Mouse (Mus musculus): Measurements from ENCODE around the gene Swt1. TPM values are rescaled to one million over a fixed set of nuclear protein-coding genes. Genes with fewer than 3 reads are reported as not detected.
A peak's percentile ranks its signal among the peaks of the same experiment; 100 is the strongest.
"Not testable (repeated sequence)": the region's sequence is repeated elsewhere in the genome, so short reads cannot be mapped to it uniquely, and the experiment has no call there.

The Swt1 gene
- 13.4 and 14.6 TPM in 2 replicates for polyA plus RNA-seq (2015; fragmentation: Nextera tagmentation; extraction: Ambion mirVana)

GRCm38 (mm10) chr1:151428263-151429221, at the start of gene Swt1, which contains the start of gene Trmt1l:
Swt1 (minus strand) TSS chr1:151428455.
Trmt1l (plus strand) TSS chr1:151428542.
- no peaks in the 10 kb centered on the region for H3K27me3 ChIP-seq (ENCODE audit: control insufficient read depth, insufficient read depth, low read length)
- no peaks in the 10 kb centered on the region; the same call in 1 of the 2 replicates for H3K36me3 ChIP-seq (ENCODE audit: control insufficient read depth, insufficient read depth)
- H3K4me3 ChIP-seq (ENCODE audit: low read length) = peak within 1 kb of the TSS; percentile 97
- H3K4me2 ChIP-seq (ENCODE audit: low read depth, low read length) = peak within 1 kb of the TSS; percentile 80
- H3K27ac ChIP-seq (ENCODE audit: low read length) = peak within 1 kb of the TSS; percentile 98
- WGBS = under 1% methylated on average over 74 of the region's 74 CpGs
- H3K9me3 ChIP-seq (replicated peaks; ENCODE audit: control insufficient read depth, low read length) = no peaks in the 10 kb centered on the region
- peak; percentile 100 for ATAC-seq (replicated peaks; ENCODE audit: extremely low read depth, insufficient read depth, low FRiP score)
- H3K9ac ChIP-seq (ENCODE audit: low read length) = peak within 1 kb of the TSS; percentile 98
- peaks cover 14% of the 10 kb centered on the region for H3K4me1 ChIP-seq (ENCODE audit: control insufficient read depth, insufficient read depth, low read length)

GRCm38 (mm10) chr1:151472386-151472785, 44.1 kb upstream of the Swt1 start:
- not testable (repeated sequence) for H3K27ac ChIP-seq (ENCODE audit: low read length); H3K4me1 ChIP-seq (ENCODE audit: control insufficient read depth, insufficient read depth, low read length); H3K4me3 ChIP-seq (ENCODE audit: low read length); H3K9me3 ChIP-seq (replicated peaks; ENCODE audit: control insufficient read depth, low read length); ATAC-seq (replicated peaks; ENCODE audit: extremely low read depth, insufficient read depth, low FRiP score); H3K9ac ChIP-seq (ENCODE audit: low read length); H3K27me3 ChIP-seq (ENCODE audit: control insufficient read depth, insufficient read depth, low read length); H3K4me2 ChIP-seq (ENCODE audit: low read depth, low read length)
- peaks cover 57% of the 10 kb centered on the region for H3K36me3 ChIP-seq (ENCODE audit: control insufficient read depth, insufficient read depth)
- 92% methylated on average over 8 of the region's 8 CpGs for WGBS

- no peaks in the 10 kb centered on the region for H3K9me3 ChIP-seq (replicated peaks; ENCODE audit: control insufficient read depth, low read length)
- H3K36me3 ChIP-seq (ENCODE audit: control insufficient read depth, insufficient read depth) = peaks cover 50% of the 10 kb centered on the region
- H3K4me2 ChIP-seq (ENCODE audit: low read depth, low read length) = no peak overlapping the region
- no peaks in the 10 kb centered on the region for H3K4me1 ChIP-seq (ENCODE audit: control insufficient read depth, insufficient read depth, low read length)
- ATAC-seq (replicated peaks; ENCODE audit: extremely low read depth, insufficient read depth, low FRiP score) = no peak
- H3K27me3 ChIP-seq (ENCODE audit: control insufficient read depth, insufficient read depth, low read length) = no peaks in the 10 kb centered on the region
- 77% methylated on average over 7 of the region's 7 CpGs for WGBS
- no peak overlapping the region for H3K4me3 ChIP-seq (ENCODE audit: low read length)
- no peak overlapping the region for H3K9ac ChIP-seq (ENCODE audit: low read length)
- no peak overlapping the region for H3K27ac ChIP-seq (ENCODE audit: low read length)
Observed at GRCm38 (mm10) chr1:151471429-151471828, 43.2 kb upstream of the Swt1 start.

- ATAC-seq (replicated peaks; ENCODE audit: extremely low read depth, insufficient read depth, low FRiP score) = no peak
- H3K9me3 ChIP-seq (replicated peaks; ENCODE audit: control insufficient read depth, low read length) = no peaks in the 10 kb centered on the region
- 88% methylated on average over 4 of the region's 4 CpGs for WGBS
- no peaks in the 10 kb centered on the region for H3K27me3 ChIP-seq (ENCODE audit: control insufficient read depth, insufficient read depth, low read length)
- H3K4me3 ChIP-seq (ENCODE audit: low read length) = no peak overlapping the region
- peaks cover 5% of the 10 kb centered on the region; the same call in 1 of the 2 replicates for H3K4me1 ChIP-seq (ENCODE audit: control insufficient read depth, insufficient read depth, low read length)
- no peak overlapping the region for H3K9ac ChIP-seq (ENCODE audit: low read length)
- peaks cover 17% of the 10 kb centered on the region for H3K36me3 ChIP-seq (ENCODE audit: control insufficient read depth, insufficient read depth)
- H3K4me2 ChIP-seq (ENCODE audit: low read depth, low read length) = no peak overlapping the region
- H3K27ac ChIP-seq (ENCODE audit: low read length) = no peak overlapping the region
Observed at GRCm38 (mm10) chr1:151466571-151466970, 38.3 kb upstream of the Swt1 start.

GRCm38 (mm10) chr1:151464914-151465313, 36.7 kb upstream of the Swt1 start:
- no peak overlapping the region for H3K9ac ChIP-seq (ENCODE audit: low read length)
- no peak overlapping the region for H3K27ac ChIP-seq (ENCODE audit: low read length)
- H3K27me3 ChIP-seq (ENCODE audit: control insufficient read depth, insufficient read depth, low read length) = no peaks in the 10 kb centered on the region

GRCm38 (mm10) chr1:151461265-151461664, 33.0 kb upstream of the Swt1 start:
- Histone ChIP-seq H3K27ac (ENCODE audit: low read length) (no peak overlapping the region), H3K4me2 (ENCODE audit: low read depth, low read length) (no peak overlapping the region), H3K9ac (ENCODE audit: low read length) (no peak overlapping the region), H3K9me3 (replicated peaks; ENCODE audit: control insufficient read depth, low read length) (no peaks in the 10 kb centered on the region), H3K36me3 (ENCODE audit: control insufficient read depth, insufficient read depth) (peaks cover 11% of the 10 kb centered on the region), H3K27me3 (ENCODE audit: control insufficient read depth, insufficient read depth, low read length) (no peaks in the 10 kb centered on the region), H3K4me3 (ENCODE audit: low read length) (no peak overlapping the region), H3K4me1 (ENCODE audit: control insufficient read depth, insufficient read depth, low read length) (peaks cover 5% of the 10 kb centered on the region; the same call in 1 of the 2 replicates)
- ATAC-seq (replicated peaks; ENCODE audit: extremely low read depth, insufficient read depth, low FRiP score) = no peak
- 82% methylated on average over 9 of the region's 9 CpGs for WGBS

More at GRCm38 (mm10) chr1:151464914-151465313, 36.7 kb upstream of the Swt1 start:
- Histone ChIP-seq H3K36me3 (ENCODE audit: control insufficient read depth, insufficient read depth) (peaks cover 13% of the 10 kb centered on the region), H3K4me2 (ENCODE audit: low read depth, low read length) (no peak overlapping the region), H3K4me1 (ENCODE audit: control insufficient read depth, insufficient read depth, low read length) (peaks cover 5% of the 10 kb centered on the region; the same call in 1 of the 2 replicates), H3K4me3 (ENCODE audit: low read length) (no peak overlapping the region), H3K9me3 (replicated peaks; ENCODE audit: control insufficient read depth, low read length) (no peaks in the 10 kb centered on the region)
- ATAC-seq (replicated peaks; ENCODE audit: extremely low read depth, insufficient read depth, low FRiP score) = no peak; the same call in 1 of the 2 replicates
- WGBS = 30% methylated on average over 4 of the region's 4 CpGs

- Histone ChIP-seq H3K9me3 (replicated peaks; ENCODE audit: control insufficient read depth, low read length) (no peaks in the 10 kb centered on the region), H3K27me3 (ENCODE audit: control insufficient read depth, insufficient read depth, low read length) (no peaks in the 10 kb centered on the region), H3K36me3 (ENCODE audit: control insufficient read depth, insufficient read depth) (peaks cover 37% of the 10 kb centered on the region), H3K9ac (ENCODE audit: low read length) (no peak overlapping the region), H3K4me1 (ENCODE audit: control insufficient read depth, insufficient read depth, low read length) (no peaks in the 10 kb centered on the region), H3K4me2 (ENCODE audit: low read depth, low read length) (no peak overlapping the region), H3K4me3 (ENCODE audit: low read length) (no peak overlapping the region), H3K27ac (ENCODE audit: low read length) (no peak overlapping the region)
- ATAC-seq (replicated peaks; ENCODE audit: extremely low read depth, insufficient read depth, low FRiP score) = no peak
- 70% methylated on average over 5 of the region's 5 CpGs for WGBS
Observed at GRCm38 (mm10) chr1:151457087-151457486, 28.8 kb upstream of the Swt1 start.

- Histone ChIP-seq H3K4me3 (ENCODE audit: low read length) (no peak overlapping the region), H3K9ac (ENCODE audit: low read length) (no peak overlapping the region), H3K4me2 (ENCODE audit: low read depth, low read length) (no peak overlapping the region), H3K4me1 (ENCODE audit: control insufficient read depth, insufficient read depth, low read length) (no peaks in the 10 kb centered on the region), H3K27me3 (ENCODE audit: control insufficient read depth, insufficient read depth, low read length) (no peaks in the 10 kb centered on the region), H3K27ac (ENCODE audit: low read length) (no peak overlapping the region), H3K9me3 (replicated peaks; ENCODE audit: control insufficient read depth, low read length) (no peaks in the 10 kb centered on the region), H3K36me3 (ENCODE audit: control insufficient read depth, insufficient read depth) (peaks cover 52% of the 10 kb centered on the region)
- WGBS = 92% methylated on average over 11 of the region's 11 CpGs
- ATAC-seq (replicated peaks; ENCODE audit: extremely low read depth, insufficient read depth, low FRiP score) = no peak
Observed at GRCm38 (mm10) chr1:151451946-151452345, 23.7 kb upstream of the Swt1 start.

- H3K9me3 ChIP-seq (replicated peaks; ENCODE audit: control insufficient read depth, low read length) = no peaks in the 10 kb centered on the region
- H3K4me1 ChIP-seq (ENCODE audit: control insufficient read depth, insufficient read depth, low read length) = no peaks in the 10 kb centered on the region
- no peaks in the 10 kb centered on the region for H3K27me3 ChIP-seq (ENCODE audit: control insufficient read depth, insufficient read depth, low read length)
- no peak overlapping the region for H3K9ac ChIP-seq (ENCODE audit: low read length)
- no peak overlapping the region for H3K27ac ChIP-seq (ENCODE audit: low read length)
- H3K4me3 ChIP-seq (ENCODE audit: low read length) = no peak overlapping the region
- no peak overlapping the region for H3K4me2 ChIP-seq (ENCODE audit: low read depth, low read length)
- no peak for ATAC-seq (replicated peaks; ENCODE audit: extremely low read depth, insufficient read depth, low FRiP score)
- 76% methylated on average over 1 of the region's 2 CpGs for WGBS
- H3K36me3 ChIP-seq (ENCODE audit: control insufficient read depth, insufficient read depth) = peaks cover 53% of the 10 kb centered on the region
Observed at GRCm38 (mm10) chr1:151450851-151451250, 22.6 kb upstream of the Swt1 start.
